Mouse (Mus musculus): ENCODE data around the gene Slc39a3. TPM values are rescaled to one million over a fixed set of nuclear protein-coding genes. Genes with fewer than 3 reads are reported as not detected.
"Not testable (repeated sequence)": the region's sequence is repeated elsewhere in the genome, so short reads cannot be mapped to it uniquely, and the experiment has no call there.

The Slc39a3 gene
- total RNA-seq, 1 experiment = 12.6 TPM

DNA sequence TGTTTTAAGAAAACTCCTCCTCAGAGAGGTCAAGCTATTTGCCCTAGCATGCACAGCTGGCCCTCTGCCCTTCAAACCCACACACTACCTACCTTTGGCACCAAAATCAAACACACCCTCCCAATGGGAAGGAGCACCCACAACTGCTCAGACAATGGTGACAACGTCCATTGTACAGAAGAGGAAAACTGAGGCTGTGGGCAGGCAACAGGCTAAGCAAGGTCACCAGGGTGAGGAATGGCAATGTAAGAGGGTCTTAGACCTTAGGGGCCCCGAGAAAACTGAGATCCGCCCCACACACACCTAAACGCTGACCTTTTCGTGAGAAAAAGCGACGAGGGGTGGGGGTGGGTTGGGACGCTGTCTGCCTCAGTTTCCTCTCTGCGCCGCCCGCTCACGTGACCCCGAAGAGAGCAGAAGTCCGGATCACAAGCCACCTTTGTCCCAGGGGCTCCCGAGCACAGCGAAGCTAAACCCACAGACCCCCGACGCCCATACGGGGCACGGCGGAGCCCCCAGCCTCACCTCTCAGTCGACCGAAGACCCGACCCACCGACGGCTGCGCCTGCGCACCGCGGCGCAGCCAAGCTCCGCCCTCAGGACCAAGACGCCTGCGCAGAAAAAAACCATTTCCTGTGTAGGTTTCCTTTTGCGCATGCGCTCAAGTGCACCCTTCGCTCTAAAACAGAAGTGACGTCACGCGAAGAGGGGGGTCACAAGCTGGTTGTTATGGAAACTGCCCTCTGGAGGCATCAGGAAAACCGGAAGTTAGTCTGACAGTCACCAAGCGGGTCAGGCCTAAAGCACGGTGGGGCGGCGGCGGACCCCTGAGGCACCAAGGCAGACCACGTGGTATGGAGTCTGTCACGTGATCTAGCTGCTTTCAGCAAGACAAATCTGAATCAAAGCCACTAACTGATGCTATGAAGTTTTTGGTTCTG is 22.6 kb upstream of the Slc39a3 start, which contains the start of gene Sgta:
Sgta (minus strand) TSS at position 579 of the 941 bp plus-strand sequence.
- Histone ChIP-seq H3K4me3 (ENCODE audit: insufficient read depth in 1 of 2, low read depth in 1 of 2, low read length in 2 of 2, poor library complexity in 1 of 2, severe bottlenecking in 1 of 2) (peak within 1 kb of the TSS; percentile 75 to 79), H3K27ac (ENCODE audit: insufficient read depth, low read depth, low read length, poor library complexity, severe bottlenecking) (no peak within 1 kb of the TSS), H3K4me1 (ENCODE audit: control insufficient read depth in 2 of 2, insufficient read depth in 2 of 2, low read length in 2 of 2, poor library complexity in 1 of 2) (peaks cover 0 to 10% of the 10 kb centered on the region in 2 experiments; a peak in 1 of 4 replicates), H3K9ac (ENCODE audit: insufficient read depth, low read depth, low read length, poor library complexity, severe bottlenecking) (peak within 1 kb of the TSS; percentile 89), H3K36me3 (ENCODE audit: control insufficient read depth, insufficient read depth, low read length, poor library complexity, severe bottlenecking) (no peaks in the 10 kb centered on the region; the same call in 1 of the 2 replicates), H3K9me3 (ENCODE audit: control insufficient read depth, insufficient read depth, low read depth, low read length) (no peaks in the 10 kb centered on the region)
- in situ Hi-C loops (cut with MboI; ENCODE audit: low sequenced_read_pairs in 2 of 2, unreplicated experiment in 2 of 2) = no loop called here
- DNase-seq (ENCODE audit: low read depth, low spot score) = peak; percentile 99
- TF ChIP-seq ZNF384 (IDR thresholded peaks at IDR 0.05; ENCODE audit: low read depth, low read length) (peak; percentile 81), MAFK (IDR thresholded peaks at IDR 0.05; ENCODE audit: insufficient read depth, low read depth, low read length) (no peak), CHD2 (IDR thresholded peaks at IDR 0.05; ENCODE audit: low read depth, low read length) (no peak), ZC3H11A (IDR thresholded peaks at IDR 0.05; ENCODE audit: borderline replicate concordance, low read depth, low read length) (no peak), HCFC1 (IDR thresholded peaks at IDR 0.05; ENCODE audit: borderline replicate concordance, insufficient read depth, low read length) (no peak)

DNA sequence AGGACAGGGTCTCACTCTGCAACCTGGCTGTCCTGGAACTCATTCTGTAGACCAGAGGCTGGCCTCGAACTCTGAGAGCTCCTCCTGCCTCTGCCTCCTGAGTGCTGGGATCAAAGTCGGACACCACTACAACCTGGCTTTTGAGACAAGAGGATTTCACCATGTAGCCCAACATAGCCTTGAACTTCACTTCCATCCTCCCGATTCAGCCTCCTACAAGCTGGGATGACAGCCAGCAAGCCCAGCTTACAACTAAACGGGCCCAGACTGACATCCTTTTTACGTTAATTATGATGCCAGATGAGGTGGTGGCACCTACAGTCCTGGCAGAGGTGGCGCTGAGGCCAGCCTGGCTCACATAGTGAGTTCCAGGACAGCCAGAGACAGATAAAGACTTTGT is 21.7 kb upstream of the Slc39a3 start:
- Histone ChIP-seq H3K9me3 (ENCODE audit: control insufficient read depth, insufficient read depth, low read depth, low read length) (no peaks in the 10 kb centered on the region), H3K36me3 (ENCODE audit: control insufficient read depth, insufficient read depth, low read length, poor library complexity, severe bottlenecking) (no peaks in the 10 kb centered on the region; the same call in 1 of the 2 replicates), H3K4me3 (ENCODE audit: insufficient read depth in 1 of 2, low read depth in 1 of 2, low read length in 2 of 2, poor library complexity in 1 of 2, severe bottlenecking in 1 of 2) (no peak overlapping the region; a peak in 1 of 4 replicates), H3K27ac (ENCODE audit: insufficient read depth, low read depth, low read length, poor library complexity, severe bottlenecking) (no peak overlapping the region), H3K4me1 (ENCODE audit: control insufficient read depth in 2 of 2, insufficient read depth in 2 of 2, low read length in 2 of 2, poor library complexity in 1 of 2) (peaks cover 0 to 10% of the 10 kb centered on the region in 2 experiments; a peak in 1 of 4 replicates), H3K9ac (ENCODE audit: insufficient read depth, low read depth, low read length, poor library complexity, severe bottlenecking) (peak overlapping the region; percentile 89)
- in situ Hi-C loops (cut with MboI; ENCODE audit: low sequenced_read_pairs in 2 of 2, unreplicated experiment in 2 of 2) = no loop called here
- DNase-seq (ENCODE audit: low read depth, low spot score) = no peak
- TF ChIP-seq MAFK (IDR thresholded peaks at IDR 0.05; ENCODE audit: insufficient read depth, low read depth, low read length) (no peak), CHD2 (IDR thresholded peaks at IDR 0.05; ENCODE audit: low read depth, low read length) (no peak), ZC3H11A (IDR thresholded peaks at IDR 0.05; ENCODE audit: borderline replicate concordance, low read depth, low read length) (no peak), ZNF384 (IDR thresholded peaks at IDR 0.05; ENCODE audit: low read depth, low read length) (no peak), HCFC1 (IDR thresholded peaks at IDR 0.05; ENCODE audit: borderline replicate concordance, insufficient read depth, low read length) (no peak)

DNA sequence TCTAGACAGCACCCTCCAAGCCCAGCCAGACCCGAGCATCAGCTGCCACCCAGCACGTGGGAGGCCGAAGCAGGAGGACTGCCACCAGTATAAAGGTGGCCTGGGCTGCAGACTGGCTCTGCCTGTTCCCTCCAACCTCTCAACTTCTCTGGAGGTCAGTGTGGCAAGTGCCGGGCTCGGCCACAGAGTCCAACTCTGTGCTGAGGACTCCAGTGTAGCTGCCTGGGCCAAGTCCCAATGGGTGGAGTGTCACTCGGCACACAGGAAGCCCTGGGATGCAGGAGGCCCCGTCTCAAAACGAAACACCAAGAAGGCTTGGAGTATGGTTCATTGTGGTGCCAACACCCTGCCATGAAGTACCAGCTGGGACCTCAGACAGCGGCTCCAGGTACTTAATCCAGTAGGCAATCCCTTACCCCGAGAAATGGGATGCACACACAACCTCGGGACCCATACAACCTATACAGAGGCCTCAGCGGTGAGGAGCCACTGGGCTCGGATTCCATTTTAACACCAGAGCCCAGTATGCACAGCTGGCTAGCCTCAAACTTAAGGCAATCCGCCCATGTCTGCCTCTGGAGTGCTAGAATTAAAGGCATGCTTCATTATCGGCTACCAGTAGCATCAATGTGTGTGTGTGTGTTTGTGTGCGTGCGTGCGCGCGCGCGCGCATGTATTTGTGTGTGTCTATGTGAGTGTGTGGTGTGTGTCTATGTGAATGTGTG is 20.3 kb upstream of the Slc39a3 start:
- Histone ChIP-seq H3K9me3 (ENCODE audit: control insufficient read depth, insufficient read depth, low read depth, low read length) (no peaks in the 10 kb centered on the region), H3K36me3 (ENCODE audit: control insufficient read depth, insufficient read depth, low read length, poor library complexity, severe bottlenecking) (peaks cover 5% of the 10 kb centered on the region; the same call in 1 of the 2 replicates), H3K4me1 (ENCODE audit: control insufficient read depth in 2 of 2, insufficient read depth in 2 of 2, low read length in 2 of 2, poor library complexity in 1 of 2) (peaks cover 0 to 8% of the 10 kb centered on the region in 2 experiments; a peak in 1 of 4 replicates), H3K9ac (ENCODE audit: insufficient read depth, low read depth, low read length, poor library complexity, severe bottlenecking) (0 out of 2 replicates have a peak overlapping the region, but pooled peaks have one; percentile 17), H3K27ac (ENCODE audit: insufficient read depth, low read depth, low read length, poor library complexity, severe bottlenecking) (no peak overlapping the region), H3K4me3 (ENCODE audit: insufficient read depth in 1 of 2, low read depth in 1 of 2, low read length in 2 of 2, poor library complexity in 1 of 2, severe bottlenecking in 1 of 2) (no peak overlapping the region)
- no peak for TF ChIP-seq CHD2 (IDR thresholded peaks at IDR 0.05; ENCODE audit: low read depth, low read length)
- TF ChIP-seq MAFK (IDR thresholded peaks at IDR 0.05; ENCODE audit: insufficient read depth, low read depth, low read length) = no peak
- no peak for TF ChIP-seq ZC3H11A (IDR thresholded peaks at IDR 0.05; ENCODE audit: borderline replicate concordance, low read depth, low read length)
- TF ChIP-seq HCFC1 (IDR thresholded peaks at IDR 0.05; ENCODE audit: borderline replicate concordance, insufficient read depth, low read length) = no peak
- no peak for TF ChIP-seq ZNF384 (IDR thresholded peaks at IDR 0.05; ENCODE audit: low read depth, low read length)
- in situ Hi-C loops (cut with MboI; ENCODE audit: low sequenced_read_pairs in 2 of 2, unreplicated experiment in 2 of 2) = no loop called here
- no peak for DNase-seq (ENCODE audit: low read depth, low spot score)

GRCm38 (mm10) chr10:81055802-81056340 is 18.6 kb upstream of the Slc39a3 start:
- H3K9ac ChIP-seq (ENCODE audit: insufficient read depth, low read depth, low read length, poor library complexity, severe bottlenecking); DNase-seq (ENCODE audit: low read depth, low spot score); H3K27ac ChIP-seq (ENCODE audit: insufficient read depth, low read depth, low read length, poor library complexity, severe bottlenecking); H3K4me3 ChIP-seq (ENCODE audit: insufficient read depth in 1 of 2, low read depth in 1 of 2, low read length in 2 of 2, poor library complexity in 1 of 2, severe bottlenecking in 1 of 2); in situ Hi-C loops (cut with MboI; ENCODE audit: low sequenced_read_pairs in 2 of 2, unreplicated experiment in 2 of 2); H3K4me1 ChIP-seq (ENCODE audit: control insufficient read depth in 2 of 2, insufficient read depth in 2 of 2, low read length in 2 of 2, poor library complexity in 1 of 2); H3K9me3 ChIP-seq (ENCODE audit: control insufficient read depth, insufficient read depth, low read depth, low read length): not testable (repeated sequence)
- peaks cover 20% of the 10 kb centered on the region for H3K36me3 ChIP-seq (ENCODE audit: control insufficient read depth, insufficient read depth, low read length, poor library complexity, severe bottlenecking)

Data from ES-E14 (cell line).